Mouse (Mus musculus): ENCODE data around the gene March9.
"Not testable (repeated sequence)": the region's sequence is repeated elsewhere in the genome, so short reads cannot be mapped to it uniquely, and the experiment has no call there.

Gene March9

DNA sequence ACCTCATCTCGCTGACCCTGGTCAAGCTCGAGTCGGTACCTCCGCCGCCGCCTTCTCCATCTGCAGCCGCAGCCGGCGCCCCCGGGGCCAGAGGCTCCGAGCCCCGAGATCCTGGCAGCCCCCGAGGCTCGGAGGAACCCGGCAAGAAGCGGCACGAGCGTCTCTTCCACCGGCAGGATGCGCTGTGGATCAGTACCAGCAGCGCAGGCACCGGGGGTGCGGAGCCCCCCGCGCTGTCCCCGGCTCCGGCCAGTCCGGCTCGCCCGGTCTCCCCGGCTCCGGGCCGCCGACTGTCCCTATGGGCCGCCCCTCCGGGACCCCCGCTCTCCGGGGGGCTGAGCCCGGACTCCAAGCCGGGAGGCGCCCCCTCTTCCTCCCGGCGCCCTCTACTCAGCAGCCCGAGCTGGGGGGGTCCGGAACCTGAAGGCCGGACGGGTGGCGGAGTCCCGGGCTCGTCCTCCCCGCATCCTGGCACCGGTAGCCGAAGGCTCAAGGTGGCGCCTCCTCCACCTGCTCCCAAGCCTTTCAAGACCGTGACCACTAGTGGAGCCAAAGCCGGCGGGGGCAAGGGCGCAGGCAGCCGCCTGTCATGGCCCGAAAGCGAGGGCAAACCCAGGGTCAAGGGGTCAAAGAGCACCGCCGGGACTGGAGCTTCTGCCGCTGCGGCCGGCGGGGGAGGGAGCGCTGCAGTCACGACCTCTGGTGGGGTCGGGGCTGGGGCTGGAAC, 19.8 kb upstream of the March9 start:
- DNase-seq (ENCODE audit: low spot score in 2 of 2): no peak

DNA sequence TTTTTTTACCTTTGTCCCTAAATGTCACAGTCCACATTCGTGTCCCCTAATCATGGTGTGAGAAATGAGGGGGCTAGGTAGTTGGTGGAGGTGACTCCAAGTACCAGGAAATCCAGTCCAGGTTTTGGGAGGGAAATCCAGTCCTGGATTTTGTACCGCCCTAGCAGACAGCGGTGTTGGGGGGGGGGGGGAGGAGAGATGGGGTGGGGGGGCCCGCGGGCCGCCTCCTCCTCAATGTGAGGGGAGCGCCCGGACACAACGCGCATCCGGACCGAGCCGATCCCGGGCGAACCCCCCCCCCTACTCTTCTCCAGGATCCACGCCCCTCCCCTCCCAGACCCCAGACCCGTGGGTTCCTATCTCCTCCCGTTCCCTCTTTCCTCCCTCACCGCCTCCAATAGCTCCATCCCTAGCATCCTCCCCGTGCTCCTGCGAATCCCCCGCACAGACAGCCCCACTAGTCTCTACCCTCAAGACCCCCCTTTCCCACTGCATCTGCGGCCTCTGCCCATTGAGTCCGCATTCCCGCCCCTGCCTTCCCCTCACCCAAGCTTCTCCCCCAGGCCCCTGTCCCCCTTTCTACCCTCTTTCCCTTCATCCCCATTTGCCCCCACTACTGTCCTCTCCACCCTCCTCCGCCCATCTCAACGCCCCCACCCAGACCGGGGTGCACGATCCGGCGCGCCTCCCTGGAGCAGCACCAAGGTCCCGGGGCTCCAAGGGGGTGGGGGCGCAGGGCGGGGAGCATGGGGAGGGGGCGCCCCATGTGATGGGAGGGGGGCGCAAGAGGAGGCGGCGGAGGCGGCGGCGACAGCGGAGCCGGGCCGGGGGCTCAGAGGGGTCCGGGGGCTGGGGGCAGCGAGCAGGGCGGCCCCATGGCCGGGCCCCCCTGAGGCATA, 18.9 kb upstream of the March9 start:
- DNase-seq (ENCODE audit: low spot score in 2 of 2): no peak

DNA sequence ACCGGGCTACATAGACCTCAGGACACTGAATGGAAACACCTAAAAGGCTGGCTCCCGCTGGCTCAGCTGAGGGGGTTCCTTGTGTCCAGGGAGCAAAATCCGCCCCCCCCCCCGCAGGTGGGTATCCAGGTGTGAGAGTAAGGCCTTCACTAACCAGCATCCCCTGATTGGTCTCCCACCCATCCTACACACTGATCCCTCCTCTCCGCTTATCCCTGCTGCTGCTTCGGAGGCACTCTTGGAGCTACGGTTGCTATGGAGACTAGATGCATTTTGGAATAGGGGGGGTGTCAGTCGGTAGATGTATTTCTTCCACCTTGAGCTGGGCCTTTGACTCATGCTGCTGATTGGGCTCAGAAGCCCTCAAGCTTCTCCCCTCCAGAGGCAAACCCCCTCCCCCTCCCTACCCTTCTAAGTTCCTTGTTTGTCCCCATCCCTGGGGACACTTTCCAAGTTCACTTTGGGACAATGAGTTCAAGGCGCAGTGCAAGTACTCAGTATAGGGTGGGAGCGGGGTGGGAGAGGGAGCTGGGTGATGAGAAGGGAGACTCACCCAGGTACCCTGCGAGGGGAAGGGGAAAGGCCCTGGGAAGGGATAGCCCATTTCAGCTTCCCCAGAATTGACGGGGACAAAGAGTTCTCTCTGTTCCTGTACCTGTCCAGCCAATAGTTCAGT, 18.2 kb upstream of the March9 start:
- no peak for DNase-seq (ENCODE audit: low spot score in 2 of 2)

DNA sequence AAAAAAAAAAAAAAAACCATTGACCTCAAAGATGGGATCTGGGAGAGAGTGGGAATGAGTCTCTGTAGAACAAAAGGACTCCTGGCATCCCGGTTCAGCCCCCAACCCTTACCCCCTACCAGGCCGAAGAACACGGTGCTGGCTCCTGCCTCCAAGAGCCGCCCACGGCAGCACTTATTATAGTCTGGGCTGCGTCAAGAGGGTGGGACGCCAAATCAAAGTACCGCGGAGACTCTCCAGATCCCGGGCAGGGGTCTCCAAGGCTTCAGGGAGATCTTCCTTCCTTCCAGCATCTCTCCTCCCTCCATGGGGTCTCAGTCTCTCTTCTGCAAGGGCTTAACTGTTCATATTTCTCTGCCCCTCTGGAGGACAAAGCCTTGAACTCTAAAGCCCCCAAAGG, 17.5 kb upstream of the March9 start:
- no peak for DNase-seq (ENCODE audit: low spot score in 2 of 2)

DNA sequence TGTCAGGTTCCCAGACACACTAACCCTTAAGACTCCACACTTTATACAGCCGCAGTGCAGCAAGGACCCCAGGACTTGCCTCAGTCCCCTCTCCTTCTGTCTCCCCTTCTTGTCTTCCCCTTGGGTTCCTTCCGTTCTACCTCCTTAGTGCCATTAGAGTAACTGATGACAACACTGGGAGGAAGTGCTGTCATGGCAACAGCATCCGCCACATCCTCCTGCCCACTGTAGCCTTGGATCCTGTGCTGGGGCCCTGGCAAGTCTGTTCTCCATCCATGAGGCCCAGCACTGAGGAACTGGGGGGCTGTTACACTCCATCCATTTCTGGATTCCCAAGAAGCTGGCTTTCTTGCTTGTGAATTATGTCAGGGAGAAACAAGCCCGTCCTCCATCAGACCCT, 16.1 kb upstream of the March9 start:
- no peak for DNase-seq (ENCODE audit: low spot score in 2 of 2)

DNA sequence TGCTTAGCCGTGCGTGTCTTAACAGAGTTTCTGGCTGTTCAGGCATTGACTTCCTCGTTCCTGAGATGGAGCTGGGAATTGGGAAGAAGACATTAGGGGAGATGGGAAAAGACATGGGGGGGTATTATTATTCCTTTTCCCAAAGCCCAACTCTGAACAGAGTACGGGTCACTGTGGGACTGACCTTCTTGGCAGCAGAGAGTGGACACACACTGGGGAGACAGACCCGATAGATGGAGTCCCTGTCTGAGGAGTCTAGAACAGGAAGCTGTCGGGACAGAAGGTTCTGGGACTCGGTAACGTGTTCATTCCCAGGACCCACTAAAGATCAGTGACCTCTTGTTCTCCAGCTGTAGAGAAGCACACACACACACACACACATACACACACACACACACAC, 15.7 kb upstream of the March9 start:
- no peak for DNase-seq (ENCODE audit: low spot score in 2 of 2)

DNA sequence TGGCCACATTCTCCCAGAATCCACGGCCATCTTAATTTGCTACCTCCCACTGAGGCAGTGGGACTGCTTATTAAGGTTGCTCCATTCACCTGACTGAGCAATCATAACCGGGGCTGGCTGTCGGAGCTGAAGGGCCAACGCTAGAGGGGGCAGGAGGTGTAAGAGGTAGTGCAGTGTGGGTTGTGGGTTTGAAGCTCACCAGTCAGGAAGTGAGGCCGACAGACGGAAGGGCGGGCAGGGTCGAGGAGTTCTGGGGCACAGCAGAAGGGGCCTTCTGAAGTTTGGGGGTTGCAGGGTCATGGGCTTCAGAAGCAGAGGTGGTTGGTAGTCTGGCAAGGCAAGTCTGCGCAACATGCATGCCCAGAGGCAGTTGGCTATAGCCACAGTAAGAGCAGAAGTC, 15.1 kb upstream of the March9 start, which contains the start of gene Agap2:
TSS of gene Agap2 (plus strand) at position 205 of the 400 bp plus-strand sequence.
- DNase-seq (ENCODE audit: low spot score in 2 of 2): no peak

DNA sequence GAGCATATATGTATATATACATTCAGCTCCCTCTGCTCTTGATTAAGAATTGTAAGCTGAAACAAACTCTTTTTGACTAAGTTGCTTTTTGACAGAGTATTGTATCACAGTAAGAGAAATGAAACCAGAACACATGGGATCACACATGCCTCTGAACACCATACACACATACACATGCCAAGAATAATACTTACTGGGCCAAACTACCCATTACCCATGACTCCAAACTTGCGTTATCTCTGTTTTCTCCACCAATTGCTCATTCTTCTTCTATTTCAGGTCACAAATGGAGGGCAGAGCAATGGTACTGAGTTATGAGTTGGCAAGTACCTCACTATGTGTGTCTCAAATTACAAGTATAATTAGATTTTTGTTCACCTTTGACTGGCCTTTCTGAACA, 14.0 kb upstream of the March9 start:
- DNase-seq (ENCODE audit: low spot score in 2 of 2): no peak

DNA sequence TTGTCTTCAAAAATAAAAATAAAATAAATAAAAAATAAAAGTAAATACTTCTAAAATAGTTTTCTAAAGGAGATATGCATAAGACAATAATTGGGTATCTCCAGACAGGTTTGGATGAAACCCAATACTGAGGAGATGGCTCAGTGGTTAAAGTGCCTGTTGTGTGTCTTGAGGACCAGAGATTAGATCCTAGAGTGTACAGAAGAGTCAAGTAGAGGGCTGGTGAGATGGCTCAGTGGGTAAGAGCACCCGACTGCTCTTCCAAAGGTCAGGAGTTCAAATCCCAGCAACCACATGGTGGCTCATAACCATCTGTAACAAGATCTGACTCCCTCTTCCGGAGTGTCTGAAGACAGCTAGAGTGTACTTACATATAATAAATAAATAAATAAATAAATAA, 13.0 kb upstream of the March9 start:
- not testable (repeated sequence) for DNase-seq (ENCODE audit: low spot score in 2 of 2)

DNA sequence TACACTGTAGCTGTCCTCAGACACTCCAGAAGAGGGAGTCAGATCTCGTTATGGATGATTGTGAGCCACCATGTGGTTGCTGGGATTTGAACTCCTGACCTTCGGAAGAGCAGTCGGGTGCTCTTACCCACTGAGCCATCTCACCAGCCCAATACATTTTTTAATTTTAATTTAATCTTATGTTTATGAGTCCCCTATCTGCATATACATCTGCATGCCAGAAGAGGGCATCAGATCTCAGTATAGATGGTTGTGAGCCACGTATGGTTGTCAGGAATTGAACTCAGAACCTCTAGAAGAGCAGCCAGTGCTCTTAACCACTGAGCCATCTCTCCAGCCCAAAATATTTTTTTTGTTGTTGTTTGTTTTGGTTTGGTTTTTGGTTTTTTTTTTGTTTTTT, 12.3 kb upstream of the March9 start:
- DNase-seq (ENCODE audit: low spot score in 2 of 2): not testable (repeated sequence)

DNA sequence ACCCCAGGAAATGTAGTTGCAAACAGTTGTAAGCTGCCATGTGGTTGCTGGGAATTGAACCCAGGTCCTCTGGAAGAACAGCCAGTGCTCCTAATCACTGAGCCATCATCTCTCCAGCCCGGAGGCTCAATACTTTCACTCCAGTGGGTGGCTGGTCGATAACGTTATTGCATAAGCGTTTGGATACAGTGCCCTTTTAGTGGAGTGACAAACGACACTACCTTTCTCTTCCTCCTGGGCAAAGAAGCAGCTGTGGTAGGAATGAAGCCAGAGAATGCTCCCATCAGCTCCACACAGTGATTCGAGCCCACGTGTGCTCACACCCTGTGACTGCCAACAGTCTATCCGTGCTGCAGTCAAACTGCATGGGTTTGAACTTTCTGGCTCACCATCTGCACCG, 11.2 kb upstream of the March9 start:
- DNase-seq (ENCODE audit: low spot score in 2 of 2): no peak

DNA sequence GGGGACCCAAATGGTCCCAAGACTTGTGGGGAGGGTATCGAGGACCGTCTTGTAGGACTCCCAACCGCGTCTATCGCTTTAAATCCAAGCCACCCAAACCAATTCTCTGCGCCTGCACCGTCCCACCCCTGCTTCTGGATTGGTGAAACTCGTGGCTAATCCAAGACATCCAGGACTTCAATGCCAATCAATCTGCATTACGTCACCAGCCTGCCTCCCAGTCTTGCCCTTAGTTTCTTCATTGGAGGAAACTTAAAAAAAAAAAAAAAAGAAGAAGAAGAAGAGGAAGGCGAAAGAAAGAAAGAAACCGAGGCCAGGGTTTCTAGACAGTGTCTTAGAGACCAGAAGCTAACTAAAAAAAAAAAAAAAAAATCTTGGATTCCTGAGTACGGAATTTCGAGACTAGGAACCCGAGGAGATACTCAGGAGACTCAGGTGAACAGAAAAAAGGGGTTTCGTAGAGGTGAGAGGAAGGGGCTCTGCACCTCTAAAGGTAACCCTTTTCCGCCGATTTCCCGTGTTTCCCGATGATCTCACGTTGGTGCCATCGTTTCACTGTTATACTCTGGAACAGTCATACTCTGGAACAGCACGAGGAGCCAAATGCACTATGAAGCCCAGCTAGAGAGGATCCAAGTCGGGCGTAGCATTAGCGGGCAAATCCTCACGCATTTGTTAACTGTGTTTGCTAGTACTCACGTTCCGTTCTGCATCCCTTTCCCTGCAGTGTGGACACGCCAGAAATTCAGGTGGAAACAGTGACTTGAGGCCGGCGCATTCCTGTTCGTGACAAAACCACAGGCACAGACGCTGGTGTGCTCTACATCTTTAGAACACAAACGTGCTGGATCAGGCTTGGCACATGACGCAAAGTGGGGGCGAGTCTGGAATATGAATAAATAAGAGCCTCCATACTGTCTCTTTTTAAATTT, 10.5 kb upstream of the March9 start, which contains the start of gene Tspan31:
TSS of gene Tspan31 (minus strand) at position 75 of the 932 bp plus-strand sequence.
- DNase-seq (ENCODE audit: low spot score in 2 of 2): peak; percentile 95 to 96

DNA sequence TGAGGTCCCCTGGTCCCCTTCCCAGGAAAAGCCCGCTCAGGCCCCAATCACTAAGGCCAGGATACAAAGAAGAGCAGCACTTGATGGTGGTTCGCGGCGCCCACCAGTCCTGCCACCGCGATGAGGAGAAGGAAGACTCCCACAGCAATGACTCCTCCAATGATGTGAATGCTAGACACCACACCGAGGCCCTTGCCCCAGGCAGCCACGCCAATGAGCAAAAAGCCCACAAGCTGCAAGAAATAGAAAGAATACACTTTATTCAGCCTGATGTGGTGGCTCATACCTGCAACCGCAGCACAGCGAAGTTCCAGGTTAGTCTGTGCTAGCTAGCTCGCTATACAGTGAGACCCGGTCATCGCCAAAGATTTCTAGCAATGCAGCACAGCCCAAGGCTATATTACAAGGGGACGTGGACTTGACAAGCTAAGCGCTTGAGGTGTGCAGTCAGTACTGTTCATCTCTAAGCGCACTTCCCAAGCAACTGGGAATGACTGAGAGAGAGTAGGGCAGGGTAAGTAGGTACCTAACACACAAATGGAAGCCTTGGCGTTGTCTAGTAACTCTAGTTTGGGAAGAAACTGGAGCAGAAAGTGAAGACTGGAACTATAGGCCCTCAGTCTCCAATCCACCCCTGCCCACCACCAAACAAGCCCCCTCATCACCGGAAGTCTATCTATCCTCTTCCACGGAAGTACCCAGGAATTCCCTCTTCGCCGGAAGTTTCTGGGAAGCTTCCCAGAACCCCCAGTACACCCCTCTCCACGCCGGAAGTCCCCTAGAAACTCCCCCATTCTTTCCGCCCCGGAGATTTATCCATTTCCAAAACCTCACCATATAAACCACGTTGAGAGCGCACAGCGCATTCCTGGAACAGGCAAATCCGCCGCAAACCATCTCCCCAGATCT, 9.6 kb upstream of the March9 start:
- DNase-seq (ENCODE audit: low spot score in 2 of 2): no peak

DNA sequence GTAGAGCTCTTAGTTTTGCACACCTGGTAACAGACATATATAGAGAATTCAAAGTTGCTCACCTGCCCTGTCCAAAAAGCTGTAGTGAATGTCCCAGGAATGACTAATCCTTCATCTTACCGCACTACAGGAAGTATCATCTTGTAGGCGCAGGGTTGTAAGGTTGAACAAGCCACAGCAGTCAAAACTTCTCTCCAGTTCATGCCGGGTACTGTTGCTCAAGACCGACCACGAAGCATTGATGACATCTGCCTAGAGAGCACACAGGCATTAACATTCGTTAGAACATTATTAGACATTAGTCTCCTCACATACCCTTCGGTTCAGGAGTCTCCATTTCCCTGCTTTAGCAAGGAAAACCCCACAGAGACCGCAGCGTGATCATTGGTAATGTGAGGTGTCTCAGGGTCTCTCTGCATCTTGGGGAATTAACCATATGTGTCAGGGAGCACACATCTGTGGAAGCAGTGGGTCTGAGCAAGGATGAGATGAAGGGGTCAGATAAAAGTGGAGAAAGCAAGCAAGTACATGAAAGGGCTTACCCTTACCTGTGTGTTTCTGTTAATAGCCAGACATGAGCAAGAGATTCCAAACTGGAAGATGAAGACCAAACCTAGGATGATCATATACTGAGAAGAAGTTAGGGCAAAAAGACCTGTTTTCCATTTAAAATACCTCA, 8.5 kb upstream of the March9 start:
- no peak for DNase-seq (ENCODE audit: low spot score in 2 of 2)

DNA sequence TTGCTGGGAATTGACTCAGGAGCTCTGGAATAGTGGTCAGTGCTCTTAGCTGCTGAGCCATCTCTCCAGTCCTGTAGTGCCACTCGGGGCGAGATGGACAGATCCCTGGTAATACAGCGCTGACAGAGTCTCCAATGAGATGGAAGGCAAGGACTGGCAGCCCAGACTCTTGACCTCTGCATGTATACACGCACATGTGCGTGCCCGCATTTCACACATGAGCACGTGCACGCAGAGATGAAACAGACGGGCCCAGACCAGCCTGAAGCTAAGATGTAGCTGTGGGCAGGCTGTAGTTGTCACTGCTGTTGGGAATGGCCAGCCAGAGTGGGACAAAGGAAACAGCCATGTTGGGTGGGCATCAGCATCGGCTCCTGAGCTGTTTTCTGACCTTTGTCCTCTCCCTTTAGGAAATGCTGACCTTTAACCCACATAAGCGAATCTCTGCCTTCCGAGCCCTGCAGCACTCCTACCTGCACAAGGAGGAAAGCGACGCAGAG, 6.6 kb upstream of the March9 start:
- DNase-seq (ENCODE audit: low spot score in 2 of 2): no peak

DNA sequence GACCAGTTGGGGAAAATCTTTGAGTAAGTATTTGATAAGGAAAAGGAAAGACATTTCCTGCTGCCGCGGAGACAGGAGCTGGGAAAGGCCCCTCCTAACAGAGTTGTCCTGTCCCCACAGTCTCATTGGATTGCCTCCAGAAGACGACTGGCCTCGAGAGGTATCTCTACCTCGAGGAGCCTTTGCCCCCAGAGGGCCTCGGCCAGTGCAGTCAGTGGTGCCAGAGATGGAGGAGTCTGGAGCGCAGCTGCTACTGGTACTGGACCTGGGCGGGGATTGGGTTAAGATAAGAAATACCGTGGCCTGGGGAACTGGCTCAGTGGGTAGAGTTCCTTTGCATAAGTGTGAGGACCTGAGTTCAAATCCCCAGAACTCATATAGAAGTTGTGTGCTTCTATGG, 6.0 kb upstream of the March9 start:
- DNase-seq (ENCODE audit: low spot score in 2 of 2): no peak

DNA sequence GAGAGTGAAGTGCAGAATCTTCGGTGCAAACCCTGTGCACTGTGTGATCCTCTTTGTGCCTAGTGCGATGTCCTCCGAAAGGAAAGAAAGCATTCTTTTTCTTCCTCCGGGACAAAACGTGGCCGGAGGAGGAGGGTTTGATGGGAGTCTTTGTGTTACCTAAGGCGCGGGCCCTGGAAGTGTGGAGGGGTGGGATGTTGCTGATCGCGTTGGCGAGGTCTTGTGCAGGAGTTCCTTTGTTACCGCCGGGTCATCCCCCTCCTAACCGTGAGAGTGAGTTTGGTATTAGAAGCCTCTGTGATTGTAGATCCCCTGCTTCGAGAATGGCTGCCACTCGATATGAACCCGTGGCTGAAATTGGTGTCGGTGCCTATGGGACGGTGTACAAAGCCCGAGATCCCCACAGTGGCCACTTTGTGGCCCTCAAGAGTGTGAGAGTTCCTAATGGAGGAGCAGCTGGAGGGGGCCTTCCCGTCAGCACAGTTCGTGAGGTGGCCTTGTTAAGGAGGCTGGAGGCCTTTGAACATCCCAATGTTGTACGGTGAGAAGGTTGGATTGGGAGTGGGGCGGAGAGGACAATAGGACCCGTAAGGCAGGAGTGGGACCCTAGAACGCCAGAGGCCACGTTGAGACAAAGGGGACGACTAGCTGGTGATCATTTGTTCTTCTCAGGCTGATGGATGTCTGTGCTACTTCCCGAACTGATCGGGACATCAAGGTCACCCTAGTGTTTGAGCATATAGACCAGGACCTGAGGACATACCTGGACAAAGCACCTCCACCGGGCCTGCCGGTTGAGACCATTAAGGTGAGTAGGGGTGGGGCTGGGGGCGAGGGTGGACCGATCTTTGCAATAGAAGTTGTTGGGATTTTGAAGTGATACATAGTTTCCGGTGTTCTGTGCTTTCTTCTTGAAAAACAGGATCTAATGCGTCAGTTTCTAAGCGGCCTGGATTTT, 4.2 kb upstream of the March9 start:
- no peak for DNase-seq (ENCODE audit: low spot score in 2 of 2)

DNA sequence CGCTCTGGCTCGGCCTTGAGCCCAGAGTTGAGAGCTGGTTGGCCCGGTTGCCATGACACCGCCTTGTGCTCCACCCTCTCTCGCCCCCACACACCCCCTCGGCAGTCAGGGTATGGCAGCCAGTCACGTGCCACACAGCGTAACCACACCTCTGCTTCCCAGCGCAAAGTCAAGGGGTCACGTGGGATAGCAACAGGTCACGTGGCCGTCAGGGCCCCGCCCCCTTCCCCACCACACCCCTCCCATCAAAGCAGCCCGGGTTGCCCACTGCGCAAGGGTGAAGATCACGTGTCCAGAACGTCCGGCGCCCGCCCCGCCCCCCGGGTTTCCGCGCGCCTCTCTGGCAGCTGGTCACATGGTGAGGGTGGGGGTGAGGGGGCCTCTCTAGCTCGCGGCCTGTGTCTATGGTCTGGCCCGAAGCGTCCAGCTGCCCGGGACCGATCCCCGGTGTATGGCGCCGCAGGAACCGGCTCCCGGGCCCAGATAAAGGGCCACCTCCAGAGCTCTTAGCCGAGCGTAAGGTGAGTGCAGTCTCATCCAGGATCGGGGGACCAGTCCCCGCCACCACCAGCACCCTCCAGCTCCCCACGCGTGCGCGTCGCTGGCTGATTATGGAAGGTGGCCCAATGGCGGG, 3.4 kb upstream of the March9 start, which contains the start of gene Cdk4:
TSS of gene Cdk4 (plus strand) at position 296 of the 634 bp plus-strand sequence.
- DNase-seq (ENCODE audit: low spot score in 2 of 2): peak; percentile 98 to 99

Data from heart, adult 9 months (tissue).